Mouse (Mus musculus) layer of hippocampus, adult 6 months (tissue): ENCODE data around the gene L3mbtl4. TPM values are rescaled to one million over a fixed set of nuclear protein-coding genes. Genes with fewer than 3 reads are reported as not detected.

Experiments
- long read RNA-seq, 2 experiments: library from polyadenylated mRNA; unstranded; transcript quantifications; one replicate each; pipeline ENCODE4 v2.0.0; 2019 to 2020
- polyA plus RNA-seq: library from polyadenylated mRNA; unstranded; fragments of <200 nt; fragmentation: Nextera tagmentation; gene quantifications from 2 replicates; pipeline ENCODE4 v1.2.3, GENCODE M21; 2021

Gene L3mbtl4
- polyA plus RNA-seq = 0.15 and 0.16 TPM in 2 replicates
- long read RNA-seq, experiment 1 = 0 reads
- long read RNA-seq, experiment 2, partial matches to known transcripts = 0 of 1 reads
- long read RNA-seq, experiment 2, other reads (novel, unspliced or antisense) = 1 of 1 reads

DNA sequence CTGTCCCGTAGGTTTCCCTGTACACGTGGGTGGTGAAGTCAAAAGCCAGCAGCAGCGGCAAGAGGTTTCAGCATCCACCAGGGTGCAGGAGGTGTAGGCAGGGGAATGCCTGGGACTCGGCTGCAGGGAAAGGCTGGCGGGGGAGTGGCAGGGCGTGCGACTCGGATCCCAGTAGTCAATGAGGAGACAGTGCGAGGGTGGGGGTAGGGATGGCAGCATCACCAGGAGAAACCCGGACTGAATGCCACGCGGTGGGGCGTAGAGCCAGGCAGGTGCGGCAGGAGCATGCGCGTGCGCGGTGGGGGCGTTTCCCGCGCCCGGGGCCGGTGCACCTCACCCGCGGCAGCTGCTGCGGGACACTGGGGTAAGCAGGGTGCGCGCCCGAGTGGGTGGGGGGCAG, at the start of gene L3mbtl4:
Gene L3mbtl4 (plus strand): TSS at position 271 of the 400 bp plus-strand sequence.

GRCm38 (mm10) chr17:68826323-68826722, 552.7 kb downstream of the L3mbtl4 start, which contains the start of gene Tmem200c:
TSS of gene Tmem200c (plus strand) at chr17:68826623.

